Mouse (Mus musculus) CD4-positive, CD25-positive, alpha-beta regulatory T cell, adult 4 months (primary cell): ENCODE data around the gene Ostm1. TPM values are rescaled to one million over a fixed set of nuclear protein-coding genes. Genes with fewer than 3 reads are reported as not detected.

ENCODE experiments used
- ATAC-seq: one replicate; pipeline ENCODE4 v1.8.0; 2017
- polyA plus RNA-seq, 2 experiments: library from polyadenylated mRNA; unstranded; fragments of 100-300 nt; shearing (Covaris generic); gene quantifications; one replicate each; pipeline ENCODE4 v1.2.1; 2017

The Ostm1 gene
- 10 to 100 TPM; 39.9 TPM for polyA plus RNA-seq

DNA sequence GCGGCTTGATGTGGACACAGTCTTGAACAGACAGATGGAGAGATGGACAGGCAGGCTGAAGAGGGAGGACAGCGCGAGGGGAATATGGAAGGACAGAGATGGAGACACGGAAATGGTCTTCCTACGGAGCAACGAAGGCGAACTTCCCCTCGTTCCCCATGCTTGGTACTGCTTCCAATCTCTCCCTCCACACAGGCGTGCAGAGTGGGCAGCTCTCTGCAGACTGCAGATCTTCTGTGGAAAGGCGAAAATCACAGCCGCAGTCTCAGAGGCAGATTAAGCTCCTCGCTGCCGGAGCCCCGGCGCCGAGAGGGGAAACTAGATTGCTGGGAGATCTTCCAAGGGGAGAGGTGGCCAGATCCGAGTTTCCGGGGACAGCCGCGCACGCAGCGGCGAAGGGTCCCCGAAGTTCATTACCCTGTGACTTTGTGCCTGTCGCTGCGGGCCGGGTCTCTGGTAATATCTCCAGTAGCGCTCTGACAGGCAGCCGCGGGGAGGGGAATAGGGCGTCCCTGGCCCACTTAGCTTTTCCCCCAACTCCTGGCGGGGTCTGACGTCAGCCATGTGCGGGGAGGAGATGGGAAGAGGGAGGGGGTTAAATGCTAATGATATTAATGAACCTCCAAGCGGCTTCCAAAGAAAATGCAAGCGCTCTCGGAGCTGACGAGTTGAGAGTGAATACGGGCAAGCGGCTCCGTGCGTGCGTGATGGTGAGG is at the start of gene Ostm1, which contains the start of gene Nr2e1:
TSS of gene Ostm1 (plus strand) at position 666 of the 716 bp plus-strand sequence.
TSS of gene Nr2e1 (minus strand) at position 476 of the 716 bp plus-strand sequence.
- ATAC-seq, result no peak

DNA sequence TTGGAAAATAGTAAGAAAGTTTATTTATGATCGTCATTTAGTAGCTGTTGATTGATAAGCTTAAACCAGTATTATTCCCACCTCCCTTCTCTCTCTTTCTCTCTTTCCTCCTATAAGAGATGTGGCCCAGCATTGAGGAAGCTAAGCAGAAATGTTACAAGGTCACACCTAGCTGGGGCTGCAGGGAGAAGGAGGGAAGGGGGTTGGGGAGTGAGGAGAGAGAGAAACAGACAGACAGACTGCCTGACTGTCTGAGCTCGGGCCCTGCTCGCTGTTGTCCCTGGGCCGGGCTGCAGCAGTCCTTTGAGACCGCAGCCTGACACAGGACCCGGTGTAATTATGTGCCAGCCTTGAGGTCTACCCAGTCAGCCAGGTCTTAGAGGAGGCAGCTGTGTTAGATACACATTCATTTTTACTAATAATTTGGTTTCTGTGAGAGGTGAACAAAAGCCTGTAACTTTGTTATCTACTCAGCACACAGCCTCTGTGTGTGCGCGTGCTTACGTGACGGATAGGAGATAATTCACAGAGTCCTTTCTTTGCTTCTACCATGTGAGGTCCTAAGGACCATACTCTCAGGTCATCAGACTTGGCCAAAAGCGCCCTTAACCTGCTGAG is 49.7 kb upstream of the Ostm1 start:
- ATAC-seq, result no peak

DNA sequence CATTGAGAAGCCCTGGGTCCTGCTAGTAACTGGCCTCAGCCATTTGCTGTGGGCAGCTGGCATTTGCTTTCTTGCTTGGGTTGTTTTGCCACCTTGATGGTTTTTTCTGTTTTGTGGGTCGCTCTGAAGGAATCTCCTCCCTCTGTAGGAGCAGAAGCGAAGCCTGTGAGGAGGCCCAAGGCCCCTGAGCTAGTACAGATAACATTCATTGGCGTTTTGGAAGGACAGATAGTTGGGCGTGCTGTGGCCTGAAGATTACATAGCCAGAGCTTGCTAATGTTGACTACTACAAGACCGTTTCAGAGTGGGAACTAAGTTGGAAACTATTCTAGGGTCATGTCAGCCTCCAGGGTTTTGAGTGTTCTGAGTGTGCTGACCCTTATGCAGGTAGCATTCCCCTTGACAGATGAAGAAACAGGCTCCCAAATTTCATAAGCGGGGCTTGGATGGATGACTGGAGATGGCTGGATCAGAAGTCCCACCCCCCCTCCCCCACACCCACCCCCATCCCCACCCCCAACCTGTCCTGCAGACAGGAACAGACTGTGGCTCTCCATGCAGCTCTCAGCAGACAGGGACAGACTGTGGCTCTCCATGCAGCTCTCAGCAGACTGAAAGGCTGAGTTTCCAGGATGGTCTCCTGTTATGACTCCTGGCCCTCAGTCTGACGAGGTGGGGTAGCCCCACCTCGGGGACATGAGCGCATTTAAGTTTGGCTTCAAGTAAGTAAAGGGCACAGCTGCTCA is 45.9 kb upstream of the Ostm1 start:
- ATAC-seq, result no peak

DNA sequence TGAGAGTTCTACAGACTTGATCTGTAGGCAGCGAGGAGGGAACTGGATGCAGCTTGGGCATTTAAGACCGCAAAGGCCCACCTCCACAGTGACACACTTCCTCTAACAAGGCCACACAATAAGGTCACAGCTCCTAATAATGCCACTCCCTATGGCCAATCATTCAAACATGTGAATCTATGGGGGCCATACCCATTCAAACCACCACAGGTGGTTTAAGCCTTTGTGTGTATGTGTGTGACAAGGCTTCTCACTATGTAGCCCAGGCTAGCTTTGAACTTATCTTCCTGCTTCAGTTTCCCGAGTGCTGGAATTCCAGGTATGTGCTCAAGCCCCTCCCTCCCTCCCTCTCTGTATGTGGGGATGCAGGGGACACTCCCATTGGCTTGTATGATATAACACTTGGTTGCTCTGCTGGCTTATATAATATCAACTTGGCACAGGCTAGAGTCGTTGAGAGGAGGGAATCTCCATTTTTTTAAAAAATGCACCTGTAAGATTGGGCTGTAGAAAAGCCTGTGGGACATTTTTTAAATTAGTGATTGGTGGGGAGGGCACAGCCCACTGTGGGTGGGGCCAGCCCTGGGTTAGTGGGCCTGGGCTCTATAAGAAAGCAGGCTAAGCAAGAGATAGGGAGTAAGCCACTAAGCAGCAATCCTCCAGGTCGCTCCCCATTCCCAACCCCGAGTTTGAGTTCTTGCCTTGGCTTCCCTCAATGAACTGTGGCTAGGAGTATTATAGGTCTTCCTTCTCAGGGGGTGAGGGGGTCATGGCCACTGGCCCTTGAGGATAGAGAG is 37.7 kb upstream of the Ostm1 start:
- no peak for ATAC-seq

DNA sequence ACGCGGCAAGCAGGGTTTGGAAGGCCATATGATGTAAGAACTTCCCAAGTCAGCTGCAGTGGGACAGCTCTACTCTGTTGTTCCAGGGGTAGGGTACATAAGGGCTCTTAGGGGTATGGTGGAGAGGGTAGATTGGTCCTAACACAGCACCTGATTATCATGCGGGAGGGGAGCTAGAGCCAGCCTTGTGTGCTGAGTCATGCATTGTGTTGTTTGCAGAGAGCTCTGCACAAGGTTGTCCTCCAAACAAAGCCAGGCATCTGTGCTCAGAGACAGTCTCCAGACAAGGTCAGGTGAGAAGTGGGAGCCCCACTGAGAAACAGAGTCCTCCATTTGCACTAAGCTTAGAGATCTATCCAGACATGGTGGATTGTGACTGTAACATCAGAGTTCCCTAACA is 37.1 kb upstream of the Ostm1 start:
- no peak for ATAC-seq

DNA sequence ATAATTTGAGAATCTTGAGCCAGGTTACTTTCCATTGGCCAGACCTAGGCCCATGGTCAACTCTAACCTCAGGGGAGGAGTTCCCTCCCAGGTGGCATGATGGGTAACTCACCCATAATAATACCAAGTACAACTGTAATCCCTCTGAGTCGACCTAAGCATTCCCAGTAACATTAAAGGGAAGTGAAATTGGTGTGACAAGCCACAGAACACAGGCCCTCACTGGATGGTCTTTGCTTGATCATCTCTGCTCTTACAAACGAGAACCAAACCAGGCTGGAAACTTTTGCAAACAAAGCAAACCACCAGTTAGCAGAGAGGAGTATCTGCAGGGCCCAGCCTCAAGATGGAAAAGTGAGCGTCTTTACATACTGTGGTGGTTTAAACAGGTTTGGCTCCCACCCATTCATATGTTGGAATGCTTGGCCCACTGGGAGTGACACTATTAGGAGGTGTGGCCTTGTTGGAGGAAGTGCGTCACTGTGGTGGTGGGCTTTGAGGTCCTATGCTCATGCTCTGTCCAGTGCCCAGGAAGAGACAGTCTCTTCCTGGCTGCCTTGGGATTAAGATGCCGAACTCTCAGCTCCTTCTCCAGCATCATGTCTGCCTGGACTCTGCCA is 23.9 kb upstream of the Ostm1 start:
- no peak for ATAC-seq

DNA sequence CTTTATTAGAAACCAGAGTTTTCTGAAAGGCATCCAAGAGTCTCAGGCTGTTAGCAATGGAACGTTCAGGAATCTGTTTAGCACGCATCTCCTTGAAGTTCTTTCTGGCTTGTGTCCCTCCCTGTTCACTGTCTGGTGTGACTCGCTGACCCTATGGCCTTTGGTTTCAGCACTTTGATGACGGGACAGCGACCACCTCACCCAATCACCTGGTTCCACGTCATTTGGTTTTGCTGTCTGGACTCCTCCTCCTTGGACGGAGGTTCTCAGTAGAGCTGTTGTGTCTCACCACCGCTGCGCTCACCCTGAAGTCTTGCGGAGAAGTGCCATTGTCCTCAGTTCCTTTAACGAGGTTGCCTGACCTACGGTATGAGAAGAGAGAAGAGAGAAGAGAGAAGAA is 21.4 kb upstream of the Ostm1 start:
- ATAC-seq, result no peak

DNA sequence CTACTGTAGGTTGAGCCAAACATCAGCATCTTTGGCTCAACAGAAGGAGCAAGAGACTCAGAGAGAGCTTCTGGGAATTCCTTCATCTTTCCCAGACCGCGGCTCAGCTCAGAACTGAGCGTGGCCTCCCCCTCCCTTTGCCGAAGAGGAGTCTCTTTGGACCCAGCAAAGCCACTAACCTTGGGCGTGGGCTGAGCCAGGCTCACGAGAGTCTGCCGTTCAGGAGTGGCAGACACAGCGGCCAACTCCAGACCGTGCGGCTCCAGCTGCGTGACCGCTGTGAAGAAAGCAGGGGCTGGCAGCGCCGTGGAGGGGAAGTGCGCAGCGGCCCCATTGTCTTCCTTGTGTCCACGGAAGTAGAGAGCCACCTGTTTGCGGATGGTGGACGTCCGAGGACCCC is 11.1 kb upstream of the Ostm1 start:
- ATAC-seq, result no peak

DNA sequence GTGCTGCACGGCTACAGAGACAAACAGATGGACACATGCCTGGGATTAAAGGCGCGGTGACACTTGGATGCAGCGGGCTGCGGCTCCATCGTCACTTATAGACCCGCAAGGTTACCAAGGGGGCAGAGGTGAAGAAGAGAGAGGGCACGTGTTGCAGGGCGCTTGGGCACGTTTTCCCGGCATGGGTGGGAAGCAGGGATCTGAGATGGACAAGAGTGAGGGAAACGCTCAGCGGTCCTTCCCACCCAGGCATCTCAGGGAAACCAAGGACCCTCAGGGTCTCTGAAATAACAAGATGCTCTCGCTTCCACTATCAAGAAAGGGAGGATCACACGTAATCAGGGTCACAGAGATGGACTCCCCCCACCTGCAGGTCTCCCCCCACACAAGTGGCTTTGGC is 10.7 kb upstream of the Ostm1 start:
- ATAC-seq, result no peak

DNA sequence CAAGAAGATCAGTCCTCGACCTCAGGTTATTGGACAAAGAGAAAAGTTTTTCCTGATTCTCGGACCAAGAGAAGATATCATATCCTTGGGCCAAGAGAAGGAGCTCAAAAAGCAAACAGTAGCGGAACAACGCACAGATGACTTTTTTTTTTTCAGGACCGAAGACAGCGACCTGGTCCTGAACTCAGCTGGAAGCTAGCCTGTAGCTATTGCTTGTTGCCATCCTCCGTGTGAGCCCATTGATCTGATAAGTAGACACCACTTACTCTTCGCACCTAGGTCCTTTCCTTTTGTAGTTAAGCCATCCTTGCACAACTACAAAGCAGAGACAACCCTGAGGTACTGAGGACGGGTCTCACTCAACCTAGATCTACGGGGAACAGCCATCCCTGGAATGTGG is 9.0 kb upstream of the Ostm1 start:
- no peak for ATAC-seq

DNA sequence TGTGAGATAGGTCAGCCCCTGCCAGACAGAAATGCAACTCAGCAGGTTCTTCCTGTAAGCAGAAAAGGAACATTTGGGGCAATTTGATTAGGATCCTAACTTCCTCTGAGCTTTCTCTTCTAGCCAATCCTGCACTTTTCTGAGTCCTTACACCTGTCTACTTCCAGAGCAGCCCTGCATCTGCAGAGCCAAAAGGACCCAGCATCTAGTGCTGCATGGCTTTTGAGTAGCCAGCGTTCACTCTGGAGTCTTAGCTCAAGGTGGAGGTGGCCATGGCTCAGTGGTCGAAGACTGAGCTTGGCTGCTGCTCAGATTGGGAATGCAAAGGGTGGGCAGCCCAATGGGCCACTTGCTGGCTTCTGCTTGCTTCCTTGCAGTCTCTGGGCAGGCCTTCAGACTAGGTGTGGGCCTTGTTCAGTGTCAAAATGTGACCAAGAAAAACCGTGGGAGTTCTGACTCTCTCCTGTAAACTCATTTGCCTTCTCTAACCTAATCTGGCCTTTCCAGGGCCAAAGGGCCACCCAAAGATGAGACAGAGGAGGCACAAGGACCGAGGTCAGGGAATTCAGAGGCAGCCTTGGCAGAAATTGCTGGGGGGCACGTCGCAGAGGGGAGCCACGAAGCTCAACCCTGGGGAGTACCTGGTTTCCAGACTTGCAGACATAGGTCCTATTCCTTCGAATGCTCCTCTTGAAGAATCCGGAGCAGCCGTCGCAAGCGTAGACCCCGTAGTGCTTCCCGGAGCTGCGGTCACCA is 5.9 kb upstream of the Ostm1 start:
- ATAC-seq, result no peak

DNA sequence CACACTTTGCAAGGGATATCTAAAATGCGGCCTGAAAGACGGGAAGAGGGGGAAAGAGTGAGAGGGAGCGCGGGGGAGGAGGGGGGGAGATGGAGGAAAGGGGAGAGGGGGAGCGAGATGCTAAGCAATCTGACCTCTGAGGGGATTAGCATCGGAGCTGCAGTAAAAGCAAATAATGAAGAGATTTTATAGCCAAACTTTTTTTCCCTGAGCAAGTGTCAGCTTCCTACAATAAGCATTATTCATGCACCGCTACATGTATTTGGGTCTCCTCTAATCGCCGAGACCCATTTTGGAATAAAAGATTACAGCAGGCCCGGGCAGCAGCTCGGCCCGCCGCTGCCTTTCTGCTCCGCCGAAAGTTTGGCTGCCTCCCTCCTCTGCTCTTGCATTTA is 5.3 kb upstream of the Ostm1 start:
- no peak for ATAC-seq

DNA sequence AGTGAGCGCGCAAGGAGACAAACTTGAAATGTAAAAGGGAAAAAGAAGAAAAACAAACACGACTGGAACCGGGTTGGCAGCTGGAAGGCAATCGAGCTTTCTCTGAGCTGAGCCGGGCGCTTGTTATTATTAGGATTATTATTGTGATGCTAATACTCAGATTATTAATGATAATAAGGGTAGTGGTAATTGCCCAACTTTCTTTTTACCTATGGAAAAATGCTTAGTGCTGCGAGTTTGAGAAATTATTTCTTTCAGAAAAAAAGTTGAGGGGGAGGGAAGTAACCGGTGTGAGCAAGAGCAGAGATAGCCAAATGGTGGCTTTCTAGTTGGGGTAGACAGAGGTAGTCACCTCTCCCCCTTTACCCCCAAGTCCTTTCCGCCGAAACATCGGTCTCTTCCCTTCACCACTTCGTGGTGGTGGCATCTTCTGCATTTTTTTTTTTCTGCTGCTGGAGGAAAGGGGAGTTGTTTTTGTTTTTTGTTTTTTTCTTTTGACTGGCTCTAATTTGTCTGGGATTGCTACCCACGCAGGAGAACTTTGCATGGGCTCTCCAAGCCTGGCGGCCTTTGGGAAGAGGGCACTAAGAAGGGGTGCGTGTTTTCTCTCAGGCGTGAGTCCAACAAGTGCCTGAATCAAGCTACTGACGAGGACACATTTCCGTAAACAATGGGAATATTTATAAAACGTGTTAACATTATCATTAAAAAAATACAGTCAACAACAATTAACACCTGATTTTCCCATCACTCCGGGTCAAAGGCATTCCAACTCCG is 4.7 kb upstream of the Ostm1 start:
- ATAC-seq, result no peak

DNA sequence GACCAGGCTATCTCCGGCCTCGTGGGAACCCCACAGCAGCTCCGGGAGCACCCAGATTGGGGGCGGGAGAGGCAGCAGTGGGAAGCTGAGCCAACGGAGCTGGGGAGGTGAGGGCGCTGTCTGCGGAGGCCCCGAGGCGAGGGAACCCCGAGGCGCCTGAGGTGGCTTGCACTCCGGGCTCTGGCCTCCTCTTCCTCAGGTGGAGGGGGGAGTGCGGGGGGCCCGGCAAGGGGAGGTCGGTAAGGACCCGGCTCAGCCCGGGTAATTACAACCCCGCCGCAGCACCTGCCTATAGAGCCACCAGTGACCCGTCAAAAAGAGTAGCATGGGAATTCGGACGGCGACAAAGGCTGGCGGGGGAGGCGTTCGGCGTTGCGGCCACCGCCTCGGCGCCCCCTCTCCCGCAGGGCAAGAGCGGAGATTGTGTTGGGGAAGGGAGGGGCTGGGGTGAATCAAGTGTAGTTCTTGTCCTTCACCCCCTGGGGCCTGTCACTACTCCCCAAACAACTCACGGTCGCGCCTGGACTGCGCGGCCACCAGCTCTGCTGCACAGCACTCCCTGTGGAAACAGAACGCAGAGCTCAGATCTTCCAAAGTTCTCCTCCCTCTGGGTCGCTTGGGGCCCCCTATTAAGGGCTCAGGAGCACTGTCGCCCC is 4.0 kb upstream of the Ostm1 start:
- no peak for ATAC-seq

DNA sequence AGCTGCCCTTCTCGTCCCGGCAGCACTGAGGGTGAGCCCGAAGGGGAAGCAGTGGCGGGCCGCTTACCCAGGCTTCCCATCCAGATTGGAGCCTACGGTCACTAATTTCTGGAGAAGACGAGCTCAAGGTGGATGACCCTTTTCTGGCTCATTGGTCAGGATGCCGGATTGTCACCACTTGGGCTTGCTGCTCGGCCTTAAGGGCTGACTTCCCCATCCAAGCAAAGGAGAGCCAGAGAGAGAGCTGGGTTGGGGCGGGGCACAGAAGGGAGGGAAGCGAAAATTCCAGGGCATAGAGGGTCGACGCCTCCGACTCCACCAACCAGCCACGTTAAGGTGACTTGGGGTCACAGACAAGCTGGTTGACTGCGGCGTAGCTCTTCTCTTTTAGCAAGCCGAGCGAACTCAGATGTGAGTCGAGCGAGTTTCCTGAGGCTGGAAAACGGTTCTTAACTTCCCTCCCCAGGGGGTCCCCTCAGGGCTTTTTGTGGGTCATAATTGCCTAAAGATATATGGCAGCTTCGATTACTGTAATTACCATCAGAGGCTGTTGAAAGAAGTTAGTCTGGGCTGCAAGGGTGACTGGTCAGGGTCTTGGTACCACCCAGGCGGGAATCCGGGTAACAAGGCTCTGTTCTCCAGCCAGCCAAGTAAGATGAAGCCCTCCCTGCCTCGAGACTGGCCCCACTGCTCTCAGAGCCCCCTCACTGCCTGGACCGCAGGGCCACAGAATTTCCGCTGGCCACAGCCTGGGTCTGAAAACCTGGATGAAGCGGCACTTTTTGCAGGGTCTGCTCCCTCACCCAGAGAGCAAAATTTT is 3.3 kb upstream of the Ostm1 start:
- ATAC-seq, result no peak

DNA sequence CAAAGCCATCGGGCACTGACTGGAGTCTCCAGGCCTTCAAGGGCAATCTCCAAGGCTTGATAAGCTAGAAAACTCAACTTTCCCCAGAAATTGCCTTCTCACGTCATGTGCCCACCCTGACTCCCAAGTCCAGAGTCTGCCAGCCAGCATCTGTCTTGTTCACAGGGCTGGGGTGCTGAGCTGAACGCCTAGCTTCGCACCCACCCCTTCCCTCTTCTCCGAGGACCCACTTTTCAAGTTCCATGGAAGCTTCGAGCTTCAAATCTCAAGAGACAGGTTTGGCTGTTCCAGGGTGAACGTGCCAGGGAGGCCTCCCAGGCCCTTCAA is 2.7 kb upstream of the Ostm1 start:
- ATAC-seq, result no peak

DNA sequence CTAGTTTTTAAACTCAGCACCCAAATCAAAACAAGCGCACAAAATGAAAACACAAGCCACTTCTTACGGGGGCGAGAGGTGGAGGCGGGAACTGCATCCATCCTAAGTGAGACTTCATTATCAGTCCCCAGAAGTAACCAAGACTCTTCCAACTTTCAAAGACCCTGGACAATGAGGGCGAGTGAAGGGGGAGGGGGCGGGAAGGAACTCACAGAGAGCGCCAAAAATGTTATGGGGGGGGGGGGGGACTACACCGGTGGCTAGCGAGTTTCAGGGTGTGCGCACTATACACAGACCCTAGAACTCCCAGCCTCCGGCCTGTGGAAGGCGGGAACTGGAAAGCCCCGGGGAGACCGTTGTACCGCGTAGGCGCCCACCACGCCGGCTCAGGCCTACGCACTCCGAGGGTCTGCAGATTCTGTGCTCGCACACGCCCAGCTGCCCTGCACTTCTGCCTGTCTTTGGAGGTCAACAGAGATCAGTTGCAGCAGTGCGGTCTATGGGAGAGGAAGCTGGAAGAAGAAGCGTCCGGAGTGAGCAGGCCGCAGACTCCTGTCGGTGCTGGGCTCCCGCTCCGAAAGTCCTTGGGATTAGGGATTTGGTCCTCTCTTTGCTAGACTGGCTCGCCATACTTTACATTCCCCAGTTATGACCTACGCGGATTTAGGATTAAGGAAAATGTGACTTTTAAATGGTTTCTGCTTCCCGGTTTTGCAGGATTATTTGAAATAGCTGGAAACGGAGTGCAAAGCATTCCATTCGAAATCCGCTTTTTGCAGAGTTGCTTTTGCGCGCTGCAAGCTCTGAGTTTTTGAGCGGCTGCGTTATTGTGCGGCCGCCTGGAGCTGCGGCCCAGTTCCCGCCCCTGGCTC is 1.7 kb upstream of the Ostm1 start:
- no peak for ATAC-seq

DNA sequence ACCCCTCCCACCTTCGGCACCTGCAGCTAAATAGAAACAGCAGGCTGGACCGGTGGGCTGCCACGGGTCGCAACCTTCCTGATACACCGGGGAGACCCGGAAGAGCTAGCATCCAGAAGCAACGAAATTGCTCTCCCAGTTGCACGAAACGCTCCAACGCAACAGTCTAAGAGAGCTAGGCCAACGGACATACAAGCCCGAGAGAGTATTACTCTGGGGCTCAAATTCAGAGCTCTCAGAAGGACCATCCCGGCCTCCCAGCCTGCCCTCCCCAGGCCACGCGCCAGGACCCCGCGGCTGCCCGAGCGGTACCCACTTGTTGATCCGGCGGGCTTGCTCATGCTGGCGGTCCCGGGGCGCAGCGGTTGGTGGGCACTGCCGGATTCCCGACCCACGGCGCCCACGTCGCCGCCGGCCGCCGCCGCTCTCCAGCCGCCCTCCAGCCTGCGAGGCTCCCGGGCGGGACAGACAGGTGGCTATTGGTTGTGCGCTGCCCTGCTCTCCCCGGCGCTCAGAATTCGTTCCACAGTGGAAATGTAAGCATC is 984 bp upstream of the Ostm1 start:
- ATAC-seq, result no peak
